30 mouse cellular contexts compared by ENCODE assay signal in the genomic region with DNA sequence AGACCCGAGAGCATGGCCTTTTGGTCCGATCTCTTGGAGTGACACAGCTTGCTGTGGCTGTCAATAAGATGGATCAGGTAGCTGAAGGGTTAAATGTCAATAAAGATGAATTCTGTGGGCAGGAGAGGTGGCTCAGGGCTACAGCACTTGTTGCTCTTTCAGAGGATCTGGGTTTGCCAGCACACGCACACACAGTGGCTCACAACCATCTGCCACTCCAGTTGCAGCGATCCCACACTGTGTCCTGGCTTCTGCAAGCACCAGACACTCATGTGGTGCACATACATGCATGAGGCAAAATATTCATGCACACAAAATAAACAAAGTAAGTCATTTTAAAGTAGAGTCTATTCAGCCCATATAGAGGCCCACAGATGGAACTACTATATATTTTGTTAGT. TPM values are rescaled to one million over a fixed set of nuclear protein-coding genes. Genes with fewer than 3 reads are reported as not detected.
DNase-seq lines count a peak whose midpoint lies in the region; ATAC-seq lines count a peak whose summit lies in the region.
"Had no signal": no experiment of that assay in that cellular context is flagged by ENCODE, and none has a peak within 500 bp of the region (broad histone marks: within the 10 kb centered on the region; RNA-seq: fewer than 3 reads in every experiment).

No protein-coding gene starts in this region.

- H3K36me3 ChIP-seq in forebrain, embryonic 14.5 days (ENCODE audit: control insufficient read depth, insufficient read depth, low read length), result peaks cover 50% of the 10 kb centered on the region
- peaks cover 57% of the 10 kb centered on the region for H3K36me3 ChIP-seq in forebrain, embryonic 13.5 days (ENCODE audit: poor library complexity, severe bottlenecking)

- no peaks in the 10 kb centered on the region for H3K27me3 ChIP-seq in forebrain, embryonic 14.5 days (replicated peaks; ENCODE audit: control insufficient read depth, insufficient read depth, low read length)
- H3K27me3 ChIP-seq in forebrain, embryonic 13.5 days, result no peaks in the 10 kb centered on the region
- H3K27me3 ChIP-seq: embryonic facial prominence, embryonic 12.5 days; forebrain, embryonic 12.5 days; heart, embryonic 13.5 days; hindbrain, embryonic 12.5 days; limb, embryonic 12.5 days; midbrain, embryonic 13.5 days had no signal

- no peaks in the 10 kb centered on the region for H3K9me3 ChIP-seq in forebrain, embryonic 14.5 days (replicated peaks; ENCODE audit: control insufficient read depth, low read length)
- H3K9me3 ChIP-seq in forebrain, embryonic 13.5 days (replicated peaks), result no peaks in the 10 kb centered on the region
- H3K9me3 ChIP-seq: embryonic facial prominence, embryonic 12.5 days; forebrain, embryonic 12.5 days; heart, embryonic 13.5 days; hindbrain, embryonic 12.5 days; limb, embryonic 12.5 days; midbrain, embryonic 13.5 days had no signal

- ATAC-seq in forebrain, embryonic 14.5 days, result peak; percentile 46; the same call in 1 of the 2 replicates
- no peak for ATAC-seq in forebrain, embryonic 13.5 days
- ATAC-seq: activated CD4-positive, CD25-positive, alpha-beta regulatory T cell, adult 4 months; inflammation-experienced regulatory T-cells, adult 6 months; midbrain, embryonic 13.5 days had no signal

- no peak overlapping the region for H3K9ac ChIP-seq in forebrain, embryonic 14.5 days (ENCODE audit: low read length)
- H3K9ac ChIP-seq in forebrain, embryonic 13.5 days, result no peak overlapping the region
- H3K9ac ChIP-seq: embryonic facial prominence, embryonic 12.5 days; forebrain, embryonic 12.5 days; heart, embryonic 13.5 days; hindbrain, embryonic 12.5 days; limb, embryonic 12.5 days; midbrain, embryonic 13.5 days had no signal

- H3K4me2 ChIP-seq in forebrain, embryonic 14.5 days (ENCODE audit: low read length), result no peak overlapping the region
- no peak overlapping the region for H3K4me2 ChIP-seq in forebrain, embryonic 13.5 days
- H3K4me2 ChIP-seq: embryonic facial prominence, embryonic 12.5 days; forebrain, embryonic 12.5 days; heart, embryonic 13.5 days; hindbrain, embryonic 12.5 days; limb, embryonic 12.5 days; liver, embryonic 11.5 days; midbrain, embryonic 13.5 days had no signal

- no peak overlapping the region for H3K27ac ChIP-seq in forebrain, embryonic 14.5 days (ENCODE audit: low read depth, low read length)
- no peak overlapping the region for H3K27ac ChIP-seq in forebrain, embryonic 13.5 days
- H3K27ac ChIP-seq: embryonic facial prominence, embryonic 12.5 days; forebrain, embryonic 12.5 days; heart, embryonic 13.5 days; hindbrain, embryonic 12.5 days; limb, embryonic 12.5 days; midbrain, embryonic 13.5 days had no signal

- peak; percentile 17 for DNase-seq in forebrain, embryonic 14.5 days (ENCODE audit: low spot score)
- DNase-seq in brain, adult 2 months (ENCODE audit: low read depth, low spot score), result peak; percentile 64
- DNase-seq in cerebellum, postnatal 10 days, result peak; percentile 55 to 68
- DNase-seq in layer of hippocampus, adult 9-11 months, result peak; percentile 63
- DNase-seq in lung, postnatal 36 days, result no peak
- DNase-seq in heart, postnatal 4 days, result no peak
- DNase-seq: adrenal gland, adult 8-10 months; gastrocnemius, postnatal 25 days; heart, adult 18-20 months; heart, postnatal 14 days; kidney, adult 2 months; kidney, postnatal 10 days; lung, adult 18-20 months; lung, postnatal 10 days; thymus, adult 18-20 months; thymus, postnatal 36 days had no signal

- H3K4me1 ChIP-seq in forebrain, embryonic 14.5 days (ENCODE audit: control insufficient read depth, insufficient read depth, low read length), result no peaks in the 10 kb centered on the region
- H3K4me1 ChIP-seq in forebrain, embryonic 13.5 days, result peaks cover 6% of the 10 kb centered on the region
- H3K4me1 ChIP-seq: embryonic facial prominence, embryonic 12.5 days; forebrain, embryonic 12.5 days; heart, embryonic 13.5 days; hindbrain, embryonic 12.5 days; limb, embryonic 12.5 days; midbrain, embryonic 13.5 days had no signal

- 79% methylated on average over 4 of the region's 4 CpGs for WGBS in forebrain, embryonic 14.5 days
- WGBS in forebrain, embryonic 13.5 days, result 90% methylated on average over 4 of the region's 4 CpGs

- H3K4me3 ChIP-seq in forebrain, embryonic 14.5 days (ENCODE audit: low read depth, low read length), result no peak overlapping the region
- H3K4me3 ChIP-seq in forebrain, embryonic 13.5 days, result no peak overlapping the region
- H3K4me3 ChIP-seq: embryonic facial prominence, embryonic 12.5 days; forebrain, embryonic 12.5 days; heart, embryonic 13.5 days; hindbrain, embryonic 12.5 days; limb, embryonic 12.5 days; midbrain, embryonic 13.5 days had no signal

RNA-seq across cellular contexts. Expression of gene Aldh8a1, which starts 29.8 kb away (rescaled TPM):
- 0.12 TPM in 1 of 2 replicates, not detected in the other for polyA plus RNA-seq in forebrain, embryonic 14.5 days (2014; fragmentation: Nextera tagmentation; extraction: Ambion mirVana)
- polyA plus RNA-seq in forebrain, embryonic 13.5 days (2015; fragmentation: Nextera tagmentation; extraction: Ambion mirVana), result 0.06 and 0.08 TPM in 2 replicates
- total RNA-seq in heart, postnatal 4 days (2021), result not detected
- total RNA-seq: gastrocnemius, postnatal 25 days; heart, adult 18-20 months; heart, postnatal 14 days; megakaryocyte progenitor cell, adult 5-6 weeks had no signal
- polyA plus RNA-seq: C2C12; forebrain, embryonic 12.5 days; heart, embryonic 13.5 days; inflammation-experienced regulatory T-cells, adult 6 months; limb, embryonic 12.5 days; neural tube, embryonic 11.5 days; small intestine, adult 2 months had no signal

RNA-seq across cellular contexts. Expression of gene Hbs1l, which starts 51.6 kb away (rescaled TPM):
- polyA plus RNA-seq in forebrain, embryonic 14.5 days (2014; fragmentation: Nextera tagmentation; extraction: Ambion mirVana), result 95.0 and 111 TPM in 2 replicates
- polyA plus RNA-seq in forebrain, embryonic 13.5 days (2015; fragmentation: Nextera tagmentation; extraction: Ambion mirVana), result 108 and 120 TPM in 2 replicates
- total RNA-seq in heart, postnatal 4 days (2021), result 10 to 100 TPM; 59.5 to 62.4 TPM

Comparison
In these comparisons a context has a peak if more than half of its experiments do, and no peak if none do; other contexts are left out.
1. DNase-seq: peak in forebrain, embryonic 14.5 days (single experiment), brain, adult 2 months (single experiment), cerebellum, postnatal 10 days (2 of 2) and layer of hippocampus, adult 9-11 months (single experiment); none in lung, postnatal 36 days (single experiment) and heart, postnatal 4 days (single experiment).